In genomic region chr10:92942848-92943645, GRCm38 (mm10) we compare ENCODE assay signal across 27 mouse cellular contexts.
DNase-seq lines count a peak whose midpoint lies in the region; ATAC-seq and TF ChIP-seq lines count a peak whose summit lies in the region.
"Had no signal": no experiment of that assay in that cellular context is flagged by ENCODE, and none has a peak within 500 bp of the region (broad histone marks: within the 10 kb centered on the region; RNA-seq: fewer than 3 reads in every experiment).

No protein-coding gene starts in this region.

- H3K79me3 ChIP-seq in C2C12 (ENCODE audit: low read depth): no peaks in the 10 kb centered on the region

- H3K4me1 ChIP-seq in limb, embryonic 10.5 days: peaks cover 9% of the 10 kb centered on the region
- no peaks in the 10 kb centered on the region for H3K4me1 ChIP-seq in hindbrain, embryonic 10.5 days (replicated peaks)
- H3K4me1 ChIP-seq: forebrain, embryonic 10.5 days; hindbrain, embryonic 12.5 days; liver, embryonic 13.5 days; stomach, embryonic 15.5 days had no signal

- H3K4me3 ChIP-seq in C2C12 (ENCODE audit: insufficient read depth, poor library complexity, severe bottlenecking): no peak overlapping the region
- no peak overlapping the region for H3K4me3 ChIP-seq in limb, embryonic 10.5 days
- H3K4me3 ChIP-seq in hindbrain, embryonic 10.5 days: no peak overlapping the region
- H3K4me3 ChIP-seq: forebrain, embryonic 10.5 days; hindbrain, embryonic 12.5 days; layer of hippocampus, adult 2 months; left cerebral cortex, adult 2 months; limb, embryonic 13.5 days; liver, embryonic 13.5 days; stomach, embryonic 15.5 days had no signal

- no peaks in the 10 kb centered on the region for H3K27me3 ChIP-seq in C2C12 (ENCODE audit: control insufficient read depth, insufficient read depth, insufficient read length)
- H3K27me3 ChIP-seq in limb, embryonic 10.5 days (ENCODE audit: low read depth, poor library complexity, severe bottlenecking): no peaks in the 10 kb centered on the region
- H3K27me3 ChIP-seq in hindbrain, embryonic 10.5 days (ENCODE audit: insufficient read depth, poor library complexity, severe bottlenecking): no peaks in the 10 kb centered on the region
- H3K27me3 ChIP-seq: hindbrain, embryonic 12.5 days; limb, embryonic 13.5 days; liver, embryonic 13.5 days; stomach, embryonic 15.5 days had no signal

- H3K27ac ChIP-seq in limb, embryonic 10.5 days: no peak overlapping the region
- H3K27ac ChIP-seq in hindbrain, embryonic 10.5 days: no peak overlapping the region
- H3K27ac ChIP-seq: forebrain, embryonic 10.5 days; hindbrain, embryonic 12.5 days; layer of hippocampus, adult 2 months; left cerebral cortex, adult 2 months; limb, embryonic 13.5 days; liver, embryonic 13.5 days; stomach, embryonic 15.5 days had no signal

- H3ac ChIP-seq in C2C12 (ENCODE audit: control insufficient read depth, insufficient read length, low read depth): no peak overlapping the region

- H3K36me3 ChIP-seq in C2C12 (ENCODE audit: control insufficient read depth, insufficient read depth): no peaks in the 10 kb centered on the region
- no peaks in the 10 kb centered on the region for H3K36me3 ChIP-seq in limb, embryonic 10.5 days
- H3K36me3 ChIP-seq in hindbrain, embryonic 10.5 days: no peaks in the 10 kb centered on the region
- H3K36me3 ChIP-seq: forebrain, embryonic 10.5 days; hindbrain, embryonic 12.5 days; limb, embryonic 13.5 days; liver, embryonic 13.5 days; stomach, embryonic 15.5 days had no signal

- ATAC-seq in frontal cortex, adult (ENCODE audit: low TSS enrichment): no peak; the same call in 1 of the 2 replicates
- ATAC-seq in erythroblast, adult 5-6 weeks (replicated peaks; ENCODE audit: low FRiP score, poor library complexity, severe bottlenecking): no peak
- ATAC-seq: activated CD4-positive, CD25-positive, alpha-beta regulatory T cell, adult 4 months; inflammation-experienced regulatory T-cells, adult 6 months had no signal

- H3K79me2 ChIP-seq in C2C12 (ENCODE audit: control insufficient read depth, insufficient read depth): no peaks in the 10 kb centered on the region

- peak; percentile 24 for DNase-seq in adrenal gland, postnatal 14 days
- no peak for DNase-seq in adrenal gland, postnatal 25 days
- DNase-seq in brain, adult 2 months (ENCODE audit: low read depth, low spot score): peak; percentile 14
- peak; percentile 36 for DNase-seq in limb, embryonic 10.5 days (ENCODE audit: low spot score)
- DNase-seq in hindbrain, embryonic 10.5 days (ENCODE audit: low spot score): no peak
- DNase-seq: cerebellum, adult 18-20 months; cerebellum, postnatal 36 days; gastrocnemius, postnatal 25 days; heart, postnatal 10 days; kidney, adult 2 months; kidney, postnatal 10 days; liver, embryonic 13.5 days; lung, embryonic 14.5 days; lung, postnatal 36 days; retina, postnatal 1 day; thymus, adult 18-20 months had no signal

- WGBS in limb, embryonic 10.5 days: 69% methylated on average over 7 of the region's 7 CpGs
- WGBS in hindbrain, embryonic 10.5 days: 80% methylated on average over 7 of the region's 7 CpGs

- TF ChIP-seq CTCF in C2C12 (IDR thresholded peaks at IDR 0.05; ENCODE audit: control insufficient read depth, insufficient read depth, insufficient read length): no peak

- no peaks in the 10 kb centered on the region for H3K9me3 ChIP-seq in limb, embryonic 10.5 days (replicated peaks)
- H3K9me3 ChIP-seq in hindbrain, embryonic 10.5 days: no peaks in the 10 kb centered on the region
- H3K9me3 ChIP-seq: forebrain, embryonic 10.5 days; hindbrain, embryonic 12.5 days; limb, embryonic 13.5 days; liver, embryonic 13.5 days; stomach, embryonic 15.5 days had no signal

TF ChIP-seq in C2C12, 6 proteins besides CTCF, POLR2A, EP300 and RAD21:
- TF ChIP-seq MYOG (IDR thresholded peaks at IDR 0.05; ENCODE audit: control insufficient read depth, extremely low read depth, insufficient read length) (no peak), FOSL1 (IDR thresholded peaks at IDR 0.05; ENCODE audit: insufficient read depth, low read length, poor library complexity, severe bottlenecking) (peak; percentile 22)

Comparison
In these comparisons a context has a peak if more than half of its experiments do, and no peak if none do; other contexts are left out.
1. DNase-seq: peak in adrenal gland, postnatal 14 days (single experiment), brain, adult 2 months (single experiment) and limb, embryonic 10.5 days (single experiment); none in adrenal gland, postnatal 25 days (single experiment) and hindbrain, embryonic 10.5 days (single experiment).